8 mouse cellular contexts compared by ENCODE assay signal in genomic region chr14:50930754-50931492, GRCm38 (mm10). TPM values are rescaled to one million over a fixed set of nuclear protein-coding genes. Genes with fewer than 3 reads are reported as not detected.
DNase-seq lines count a peak whose midpoint lies in the region; ATAC-seq lines count a peak whose summit lies in the region.

Gene Pip4p1 (minus strand): TSS chr14:50930856.
Gene Pnp (plus strand): TSS chr14:50931082.

- peak; percentile 90 for ATAC-seq in megakaryocyte progenitor cell, adult 5-6 weeks (replicated peaks; ENCODE audit: poor library complexity)

- DNase-seq in adipocyte (ENCODE audit: low spot score): peak; percentile 99
- DNase-seq in embryo, embryonic 10 days (ENCODE audit: low spot score): peak; percentile 99
- peak; percentile 99 for DNase-seq in gastrocnemius, postnatal 10 days
- peak; percentile 98 for DNase-seq in induced T-regulatory cell, adult 2 months (ENCODE audit: low read depth)
- DNase-seq in left cerebral cortex, adult 9 months (ENCODE audit: low spot score in 2 of 2): peak; percentile 99 to 100
- DNase-seq in right cerebral cortex, postnatal 14 days: peak; percentile 98
- DNase-seq in urinary bladder, postnatal 36 days (ENCODE audit: low spot score in 2 of 2): peak; percentile 99

RNA-seq across cellular contexts. Expression of gene Pip4p1, which starts in this region (rescaled TPM):
- total RNA-seq in gastrocnemius, postnatal 10 days (2021): 10 to 100 TPM; 16.4 to 20.3 TPM
- 47.0 and 58.0 TPM in 2 replicates for total RNA-seq in megakaryocyte progenitor cell, adult 5-6 weeks (2015)
- 10.4 and 17.9 TPM in 2 replicates for total RNA-seq in megakaryocyte progenitor cell, adult 5-6 weeks (2017)

RNA-seq across cellular contexts. Expression of gene Pnp, which starts in this region (rescaled TPM):
- total RNA-seq in gastrocnemius, postnatal 10 days (2021): 1 to 10 TPM; 6.1 to 7.8 TPM
- total RNA-seq in megakaryocyte progenitor cell, adult 5-6 weeks (2015): 388 TPM in 2 replicates
- total RNA-seq in megakaryocyte progenitor cell, adult 5-6 weeks (2017): 201 and 203 TPM in 2 replicates

Comparison
In these comparisons a context has a peak if more than half of its experiments do, and no peak if none do; other contexts are left out.
1. Peak in every context shown above with its lines: DNase-seq and ATAC-seq.
2. RNA of gene Pnp (total RNA-seq): 201 to 388 TPM in megakaryocyte progenitor cell, adult 5-6 weeks; 6.1 to 7.8 TPM in gastrocnemius, postnatal 10 days; every median in the first group is over 10 times any median in the second.